Mouse (Mus musculus) spleen, adult 10 weeks (tissue): ENCODE data around the gene Zwint. TPM values are rescaled to one million over a fixed set of nuclear protein-coding genes. Genes with fewer than 3 reads are reported as not detected.

Experiments
- polyA plus RNA-seq: library from polyadenylated mRNA; stranded (reverse); fragments of 350-450 nt; fragmentation: Illumina TruSeq; extraction: RNeasy Lipid Tissue Mini Kit (QIAGEN cat#74804); gene quantifications from one replicate; pipeline ENCODE4 v1.2.3, GENCODE M21; 2015; ENCODE audit warnings: low replicate concordance; ENCODE audit not compliant: insufficient read depth

The Zwint gene
- polyA plus RNA-seq: 64.4 TPM

GRCm38 (mm10) chr10:72654270-72655016 is at the start of gene Zwint:
Gene Zwint (plus strand): TSS chr10:72654845.

